Mouse (Mus musculus) 3134 (cell line): ENCODE measurements around the gene Rpgr.

Experiments
- DNase-seq: peaks from one replicate; pipeline ENCODE4 v3.0.0-alpha.2; 2011; ENCODE audit warnings: low spot score; ENCODE audit not compliant: insufficient read length; ENCODE audit errors: extremely low read depth

The Rpgr gene

GRCm38 (mm10) chrX:10079981-10080380 lies 136.7 kb downstream of the Rpgr start:
- no peak for DNase-seq

- DNase-seq: no peak
These were observed 142.8 kb downstream of the Rpgr start for GRCm38 (mm10) chrX:10073966-10074365.

- DNase-seq: no peak
These were observed 145.2 kb downstream of the Rpgr start for GRCm38 (mm10) chrX:10071529-10071928.

- DNase-seq: no peak
These were observed 146.0 kb downstream of the Rpgr start for GRCm38 (mm10) chrX:10070689-10071088.

GRCm38 (mm10) chrX:10069405-10069804 lies 147.3 kb downstream of the Rpgr start:
- DNase-seq: no peak

GRCm38 (mm10) chrX:10063781-10064180 lies 152.9 kb downstream of the Rpgr start:
- DNase-seq: no peak

GRCm38 (mm10) chrX:10063361-10063760 lies 153.4 kb downstream of the Rpgr start:
- no peak for DNase-seq

- DNase-seq: no peak
These were observed 154.5 kb downstream of the Rpgr start for GRCm38 (mm10) chrX:10062201-10062600.

GRCm38 (mm10) chrX:10034666-10035065 lies 182.1 kb downstream of the Rpgr start:
- DNase-seq: no peak
